Mouse (Mus musculus) thymus, postnatal 14 days (tissue): ENCODE measurements around the gene Prrc2b.

Experiments
- DNase-seq: peaks from one replicate; pipeline ENCODE4 v3.0.0; 2021

Gene Prrc2b

DNA sequence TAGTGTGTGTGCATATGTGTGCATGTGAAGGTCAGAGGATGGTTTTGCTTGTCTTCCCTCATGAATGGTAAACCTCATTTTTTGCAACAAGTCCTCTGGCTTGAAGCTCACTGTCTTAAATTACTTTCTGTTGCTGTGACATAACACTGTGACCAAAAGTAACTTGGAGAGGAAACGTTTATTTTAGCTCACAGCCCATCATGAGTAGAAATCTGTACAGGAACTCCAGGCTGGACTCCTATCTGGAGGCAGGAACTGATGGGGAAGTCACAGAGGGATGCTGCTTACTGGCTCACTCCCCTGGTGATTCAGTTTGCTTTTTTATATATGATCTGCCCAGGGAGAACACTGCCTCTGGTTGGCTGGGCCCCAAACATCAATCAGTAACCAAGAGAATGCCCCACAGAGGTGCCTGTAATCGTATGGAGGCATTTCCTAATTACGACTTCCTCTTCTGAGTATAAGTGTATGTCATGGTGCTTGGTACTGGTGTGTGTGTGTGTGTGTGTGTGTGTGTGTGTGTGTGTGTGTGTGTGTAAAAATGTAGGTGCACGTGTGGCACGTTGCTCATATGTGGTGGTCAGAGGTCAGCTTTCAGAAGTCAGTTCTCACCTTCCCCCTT lies 38.3 kb downstream of the Prrc2b start:
- DNase-seq: no peak

DNA sequence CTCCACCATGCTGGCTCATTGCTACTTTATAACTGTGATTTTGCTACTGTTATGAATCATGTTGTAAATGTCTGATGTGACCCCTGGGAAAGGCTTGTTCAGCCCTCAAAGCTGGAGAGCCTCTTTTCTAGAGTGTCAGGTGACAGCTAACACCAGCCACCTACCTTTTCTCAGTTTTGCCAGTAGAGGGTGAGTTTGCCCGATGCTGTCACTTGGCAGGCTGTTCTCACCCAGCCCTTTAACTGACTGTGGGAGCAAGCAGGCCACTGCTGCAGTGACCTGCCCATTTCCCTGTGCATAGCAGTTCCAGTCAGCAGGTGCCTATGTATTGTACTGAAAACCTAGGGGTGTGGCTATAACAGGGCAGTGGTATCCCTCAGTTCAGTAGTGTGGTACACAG lies 39.7 kb downstream of the Prrc2b start:
- no peak for DNase-seq

DNA sequence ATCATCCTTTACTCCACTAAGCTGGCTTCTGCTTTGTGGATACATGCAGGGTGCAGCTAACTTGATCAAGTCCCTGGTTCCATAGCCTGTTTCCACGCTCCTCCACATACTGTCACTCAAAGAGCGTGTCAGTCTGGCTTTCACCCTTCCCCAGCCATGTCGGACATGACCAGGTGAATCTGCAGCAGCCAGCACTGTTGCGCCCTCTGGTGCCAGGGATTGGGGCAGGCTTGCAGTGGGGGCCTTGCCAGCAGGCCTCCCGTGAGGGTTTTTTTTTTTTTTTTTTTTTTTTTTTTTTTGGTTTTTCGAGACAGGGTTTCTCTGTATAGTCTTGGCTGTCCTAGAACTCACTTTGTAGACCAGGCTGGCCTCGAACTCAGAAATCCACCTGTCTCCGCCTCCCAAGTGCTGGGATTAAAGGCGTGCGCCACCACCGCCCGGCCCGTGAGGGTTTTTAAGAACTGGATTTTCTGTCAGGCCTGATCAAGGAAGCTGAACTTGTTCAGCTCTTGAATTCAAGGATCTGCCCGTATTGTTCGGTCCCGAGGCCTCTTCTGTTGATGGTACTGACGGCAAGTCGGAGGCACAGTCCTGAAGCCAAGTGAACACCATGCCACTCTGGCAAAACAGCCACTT lies 41.1 kb downstream of the Prrc2b start:
- DNase-seq: peak; percentile 89

DNA sequence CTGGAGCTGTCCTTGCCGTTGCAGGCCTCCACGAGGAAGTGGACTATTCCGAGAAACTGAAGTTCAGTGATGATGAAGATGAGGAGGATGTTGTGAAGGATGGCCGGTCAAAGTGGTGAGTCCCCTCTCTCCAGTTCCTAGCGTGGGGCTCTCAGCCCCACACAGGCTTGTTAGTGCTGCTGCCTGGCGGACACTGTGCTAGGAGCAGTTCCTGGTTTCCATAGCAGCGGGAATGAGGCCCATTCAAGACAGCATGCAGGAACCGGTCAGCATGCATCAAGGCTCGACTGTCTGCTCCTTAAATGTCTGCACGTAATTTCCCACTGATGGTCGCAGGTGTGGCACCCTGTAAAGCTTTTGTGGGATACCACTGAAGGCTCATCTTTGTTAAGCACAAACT lies 48.1 kb downstream of the Prrc2b start:
- DNase-seq: no peak

DNA sequence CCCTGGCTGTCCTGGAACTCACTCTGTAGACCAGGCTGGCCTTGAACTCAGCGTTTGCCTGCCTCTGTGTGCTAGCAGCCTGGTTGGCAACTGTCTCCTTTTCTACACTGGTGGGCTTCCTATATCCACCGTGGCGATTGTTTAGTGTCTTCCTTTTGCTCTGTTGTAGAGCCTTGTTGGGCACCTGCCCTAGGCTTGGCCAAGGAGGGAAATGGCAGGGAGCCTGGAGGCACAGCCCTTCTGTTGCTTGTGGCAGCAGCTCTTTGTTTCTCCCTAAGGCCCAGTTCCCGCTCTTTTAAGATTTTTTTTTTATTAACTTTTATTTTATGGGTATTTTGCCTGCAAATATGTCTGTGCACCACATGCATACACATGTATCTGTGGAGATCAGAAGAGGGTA lies 49.2 kb downstream of the Prrc2b start:
- DNase-seq: no peak

DNA sequence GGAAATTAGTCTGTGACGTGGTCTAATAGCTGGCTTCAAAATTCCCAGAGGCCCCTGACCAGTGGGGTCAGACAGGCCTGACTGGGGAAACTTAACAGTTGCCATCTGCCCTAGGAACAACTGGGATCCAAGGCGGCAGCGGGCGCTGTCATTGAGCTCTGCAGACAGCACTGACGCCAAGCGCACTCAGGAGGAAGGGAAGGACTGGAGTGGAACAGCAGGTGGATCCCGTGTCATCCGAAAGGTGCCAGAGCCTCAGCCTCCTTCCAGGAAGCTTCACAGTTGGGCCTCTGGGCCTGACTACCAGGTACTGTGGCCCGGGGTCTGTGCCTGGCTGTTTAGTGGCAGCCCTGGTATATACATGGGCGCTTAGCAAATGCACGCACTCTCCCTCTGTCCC lies 49.8 kb downstream of the Prrc2b start:
- DNase-seq: no peak

DNA sequence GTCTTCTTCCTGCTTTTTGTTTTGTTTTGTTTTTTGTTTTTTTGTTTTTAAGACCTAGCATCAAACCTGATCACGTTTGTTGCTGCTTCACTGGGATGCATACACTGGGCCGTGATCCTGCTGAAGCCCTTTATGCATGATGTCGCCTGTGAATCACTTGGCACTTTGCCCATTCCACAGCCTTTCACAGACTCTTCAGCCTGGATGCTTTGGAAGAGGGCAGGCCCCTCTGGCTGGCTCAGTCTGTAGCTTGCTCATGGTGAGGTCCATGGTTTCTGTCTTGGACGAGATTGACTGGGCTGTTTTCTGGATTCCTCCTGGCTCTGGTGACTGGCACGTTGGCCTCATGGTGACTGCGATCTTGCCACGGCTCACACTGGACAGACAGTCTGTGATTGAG lies 50.6 kb downstream of the Prrc2b start:
- no peak for DNase-seq

DNA sequence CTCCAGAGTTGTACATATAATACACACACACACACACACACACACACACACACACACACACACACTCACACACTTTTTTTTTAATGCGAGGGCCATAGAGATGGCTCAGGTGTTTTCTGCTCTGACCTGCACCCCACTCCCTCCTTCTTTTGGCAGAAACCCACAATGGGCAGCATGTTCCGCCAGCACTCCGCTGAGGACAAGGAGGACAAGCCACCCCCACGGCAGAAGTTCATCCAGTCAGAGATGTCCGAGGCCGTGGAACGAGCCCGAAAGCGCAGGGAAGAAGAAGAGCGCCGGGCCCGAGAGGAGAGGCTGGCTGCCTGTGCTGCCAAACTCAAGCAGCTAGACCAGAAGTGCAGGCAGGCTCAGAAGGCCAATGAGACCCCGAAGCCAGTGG lies 53.0 kb downstream of the Prrc2b start:
- no peak for DNase-seq

DNA sequence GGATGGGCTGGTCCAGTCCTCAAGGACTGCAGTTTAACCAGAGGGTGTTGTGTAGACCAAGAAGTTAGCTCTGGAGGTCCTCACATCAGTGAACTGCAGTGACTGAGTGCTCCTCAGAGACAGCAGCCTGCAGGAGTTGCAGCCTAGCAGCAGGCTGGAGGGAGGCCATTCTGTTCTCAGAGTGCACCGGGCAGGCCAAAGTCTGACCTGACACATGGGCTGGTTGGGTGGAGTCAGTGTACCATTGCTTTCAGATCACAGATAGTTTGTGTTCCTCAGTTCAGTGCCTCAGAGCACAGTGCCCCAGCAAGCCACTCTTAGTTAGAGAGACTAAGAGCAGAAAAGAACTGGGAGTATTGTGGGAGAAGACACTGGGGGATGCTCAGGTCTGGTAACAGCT lies 56.8 kb downstream of the Prrc2b start:
- DNase-seq: no peak

DNA sequence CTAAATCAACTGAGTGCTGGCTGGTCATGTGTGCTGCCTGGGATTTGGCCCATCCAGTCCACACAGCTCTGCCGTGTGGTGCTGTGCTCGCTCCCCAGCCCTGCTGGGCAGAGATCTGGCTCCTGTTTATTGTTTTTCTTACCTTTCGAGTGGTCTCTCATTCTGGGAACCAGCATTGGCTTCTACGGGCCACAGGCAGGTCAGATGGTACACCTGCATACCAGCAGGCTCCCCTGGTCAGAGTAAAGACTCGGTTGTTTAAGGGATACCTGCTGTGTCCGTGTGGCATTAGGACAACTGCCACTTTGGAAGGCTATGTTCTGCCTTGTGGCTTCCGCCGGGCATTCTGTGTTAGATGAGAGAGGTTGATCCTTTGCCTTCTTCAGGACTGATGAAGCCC lies 60.8 kb downstream of the Prrc2b start:
- no peak for DNase-seq

DNA sequence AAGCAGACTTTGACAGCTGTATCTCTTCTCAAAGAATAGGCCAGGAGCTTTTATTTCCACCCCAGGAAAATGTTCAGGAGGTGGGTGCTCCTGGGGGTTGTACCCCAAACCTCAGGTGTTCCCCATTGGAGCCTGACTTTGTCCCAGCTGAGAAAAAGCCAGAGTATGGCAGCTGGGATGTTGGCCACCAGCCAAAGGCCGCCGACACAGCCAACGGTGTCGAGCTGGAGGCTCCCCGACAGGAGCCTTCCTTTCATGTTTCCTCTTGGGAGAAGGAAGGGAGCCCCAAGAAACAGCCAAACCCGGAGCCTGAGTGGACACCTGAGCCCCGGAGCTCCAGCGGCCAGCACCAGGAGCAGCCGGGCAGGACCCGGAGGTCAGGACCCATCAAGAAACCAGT lies 62.1 kb downstream of the Prrc2b start:
- DNase-seq: no peak

DNA sequence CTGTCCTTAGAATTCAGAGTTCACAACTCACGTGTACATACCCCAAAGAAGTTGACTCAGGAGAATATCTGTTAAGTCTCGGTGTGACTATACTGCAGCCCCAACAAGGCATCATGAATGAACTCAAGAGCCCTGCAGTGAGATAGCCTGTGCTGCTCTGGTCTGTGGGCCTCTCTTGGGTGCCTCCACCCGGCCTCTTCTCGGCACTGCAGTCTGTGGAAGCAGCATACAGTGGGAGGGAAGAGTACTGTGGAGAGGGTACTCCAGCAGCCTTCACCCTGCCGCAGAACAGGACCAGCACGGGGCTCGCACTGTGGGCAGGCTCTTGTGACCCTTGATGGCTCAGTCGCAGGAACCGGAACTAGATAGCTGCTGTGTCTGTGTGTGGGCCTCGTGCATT lies 64.7 kb downstream of the Prrc2b start:
- no peak for DNase-seq

DNA sequence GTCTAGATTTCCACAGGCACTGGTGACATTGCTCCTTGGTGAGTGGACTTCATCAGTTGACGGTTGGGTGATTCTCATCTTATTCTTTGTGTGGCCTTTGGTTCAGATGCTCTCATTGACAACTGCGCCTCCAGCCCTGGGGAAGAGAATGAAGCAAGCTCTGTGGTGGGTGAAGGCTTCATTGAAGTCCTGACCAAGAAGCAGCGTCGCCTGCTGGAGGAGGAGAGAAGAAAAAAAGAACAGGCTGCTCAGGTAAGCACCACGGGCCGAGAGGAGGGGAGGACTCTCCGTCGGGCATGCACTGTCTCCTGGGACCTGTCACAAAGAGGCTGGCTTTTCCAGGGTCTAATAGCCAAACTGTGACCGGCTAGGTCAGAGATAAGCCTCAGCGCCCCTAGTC lies 65.6 kb downstream of the Prrc2b start:
- no peak for DNase-seq

DNA sequence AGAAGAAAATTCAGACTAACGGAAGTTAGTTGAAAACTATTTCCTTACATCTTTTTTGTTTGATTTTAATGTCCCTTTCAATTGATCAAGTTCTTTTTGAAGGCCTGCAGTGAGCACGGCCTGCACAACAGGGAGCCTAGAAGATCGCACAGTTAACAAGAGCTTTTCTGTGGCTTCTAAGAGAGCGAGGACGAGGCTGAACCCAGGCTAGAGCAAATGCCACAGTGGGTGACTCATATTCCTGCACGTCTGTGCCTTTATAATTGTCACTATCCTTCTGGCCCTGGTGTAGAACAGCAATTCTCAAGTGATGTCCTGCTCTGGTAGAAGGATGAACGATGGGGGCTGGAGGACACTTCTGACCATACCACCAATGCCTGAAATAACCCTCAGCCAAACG lies 66.8 kb downstream of the Prrc2b start:
- no peak for DNase-seq

DNA sequence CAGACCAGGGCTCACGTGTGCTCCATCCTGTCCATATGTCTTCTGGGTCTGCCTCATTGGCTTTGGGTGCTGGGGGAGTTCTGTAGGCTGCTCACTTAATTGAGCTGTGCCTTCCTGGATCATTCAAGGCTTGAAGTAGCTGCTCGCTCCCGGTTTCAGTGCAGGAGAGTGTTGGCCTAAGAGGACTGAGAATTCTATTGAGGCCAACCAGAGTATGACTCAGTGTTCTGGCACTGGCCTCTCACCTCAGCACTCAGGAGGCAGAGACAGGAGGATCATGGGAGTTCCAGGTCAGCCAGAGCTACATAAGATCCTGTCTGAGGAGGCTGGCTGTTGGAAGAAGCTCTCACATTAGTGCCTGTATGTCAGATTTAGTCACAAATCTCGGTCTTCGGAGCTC lies 67.2 kb downstream of the Prrc2b start:
- no peak for DNase-seq

DNA sequence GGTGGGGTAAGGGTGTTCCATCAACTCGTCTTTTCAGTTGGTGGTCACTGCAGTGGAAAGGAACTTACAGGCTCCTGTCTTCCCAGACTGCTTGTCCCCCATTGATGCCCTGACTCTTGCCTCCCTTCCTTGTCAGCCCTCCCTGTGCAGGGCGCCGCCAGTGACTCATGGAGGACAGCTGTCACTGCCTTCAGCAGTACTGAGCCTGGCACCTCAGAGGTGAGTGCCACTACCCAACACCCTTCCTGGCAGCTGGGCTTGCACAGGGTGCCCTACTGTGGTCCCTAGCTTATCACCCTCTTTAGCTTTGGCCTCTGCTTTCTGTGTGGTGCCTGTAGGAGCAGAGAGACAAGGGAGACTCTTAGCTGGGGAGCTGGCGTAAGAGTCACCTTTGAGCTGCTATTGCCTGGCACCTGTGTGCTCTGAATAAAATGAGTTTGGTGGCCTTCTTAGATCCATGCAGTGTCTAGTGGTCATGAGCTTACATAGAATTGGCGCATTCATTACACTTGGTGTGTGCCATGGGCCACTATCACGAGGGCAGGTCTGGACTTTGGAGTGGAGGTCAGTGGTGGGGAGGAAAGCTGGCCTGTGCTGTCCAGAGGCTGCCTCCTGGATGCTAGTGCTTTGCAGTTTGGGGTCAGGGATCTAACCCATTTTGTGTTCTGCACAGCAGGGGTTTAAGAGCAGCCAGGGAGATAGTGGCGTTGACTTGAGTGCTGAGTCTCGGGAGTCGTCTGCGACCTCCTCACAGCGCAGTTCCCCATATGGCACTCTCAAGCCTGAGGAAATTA lies 67.9 kb downstream of the Prrc2b start:
- DNase-seq: no peak

DNA sequence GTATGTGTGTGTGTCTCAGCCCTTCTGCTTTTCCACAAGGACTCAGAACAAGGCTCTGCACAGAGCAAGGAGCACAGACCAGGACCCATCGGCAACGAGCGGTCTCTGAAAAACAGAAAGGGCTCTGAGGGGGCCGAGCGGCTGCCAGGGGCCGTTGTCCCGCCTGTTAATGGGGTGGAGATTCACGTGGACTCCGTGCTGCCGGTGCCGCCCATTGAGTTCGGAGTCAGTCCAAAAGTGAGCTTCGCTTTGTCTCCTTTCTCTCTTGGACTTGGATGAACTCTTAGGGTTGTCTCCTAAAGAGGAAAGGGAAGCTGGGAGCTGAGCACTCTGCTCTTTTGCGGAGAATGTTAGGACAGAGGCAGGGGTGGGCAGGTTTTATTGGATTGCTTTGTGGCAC lies 68.6 kb downstream of the Prrc2b start:
- DNase-seq: no peak

DNA sequence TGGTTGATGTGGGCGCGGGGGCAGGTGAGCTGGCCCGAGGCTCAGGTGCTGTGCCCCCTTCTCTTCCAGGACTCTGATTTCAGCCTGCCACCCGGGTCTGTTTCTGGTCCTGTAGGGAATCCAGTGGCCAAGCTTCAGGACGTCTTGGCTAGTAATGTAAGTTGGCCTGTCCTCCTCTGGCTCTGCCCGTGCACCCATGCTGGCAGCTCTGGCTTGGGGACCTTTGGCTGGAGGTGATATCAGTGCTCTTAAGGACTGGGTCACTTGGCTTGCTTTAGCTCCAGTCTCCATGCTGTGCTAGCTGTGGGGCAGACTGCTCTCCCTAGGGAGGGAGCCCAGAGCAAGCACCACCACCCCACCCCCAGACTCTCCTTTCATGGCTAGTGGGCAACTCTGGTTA lies 69.1 kb downstream of the Prrc2b start:
- DNase-seq: no peak

DNA sequence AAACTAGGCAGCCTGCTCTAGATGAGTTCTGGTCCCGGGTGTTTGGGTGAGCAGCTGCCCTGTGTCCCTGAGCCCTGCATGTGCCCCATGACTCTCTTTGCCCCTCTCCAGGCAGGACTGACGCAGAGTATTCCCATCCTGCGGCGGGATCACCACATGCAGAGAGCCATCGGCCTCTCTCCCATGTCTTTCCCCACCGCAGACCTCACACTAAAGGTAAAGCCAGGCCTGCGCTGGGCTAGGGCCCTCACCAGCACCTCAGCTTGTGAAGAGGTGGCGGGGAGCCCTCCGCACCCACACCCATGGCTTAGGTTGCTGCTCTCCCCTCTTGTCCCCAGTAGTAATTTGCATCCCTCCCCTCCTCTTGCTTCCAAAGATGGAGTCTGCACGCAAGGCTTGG lies 70.1 kb downstream of the Prrc2b start:
- no peak for DNase-seq

DNA sequence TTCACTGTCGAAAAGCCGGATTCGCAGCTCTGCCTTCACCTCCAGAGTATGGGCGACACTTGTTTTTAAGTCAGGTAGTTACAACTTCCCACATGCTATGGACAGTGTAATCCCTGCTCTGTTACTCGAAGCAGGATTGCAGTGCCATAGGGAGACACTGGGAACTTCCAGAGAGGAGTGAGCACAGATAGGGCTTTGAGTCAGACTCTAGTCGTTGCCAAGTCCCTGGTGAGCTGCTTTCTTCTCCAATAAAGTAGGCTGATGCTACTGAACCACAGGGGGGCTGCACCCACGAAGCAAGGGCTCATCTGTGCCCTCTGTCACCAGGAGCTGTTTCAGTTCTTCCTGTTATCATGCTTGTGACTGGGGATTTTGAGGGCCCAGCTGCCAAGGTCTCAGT lies 70.7 kb downstream of the Prrc2b start:
- DNase-seq: no peak

DNA sequence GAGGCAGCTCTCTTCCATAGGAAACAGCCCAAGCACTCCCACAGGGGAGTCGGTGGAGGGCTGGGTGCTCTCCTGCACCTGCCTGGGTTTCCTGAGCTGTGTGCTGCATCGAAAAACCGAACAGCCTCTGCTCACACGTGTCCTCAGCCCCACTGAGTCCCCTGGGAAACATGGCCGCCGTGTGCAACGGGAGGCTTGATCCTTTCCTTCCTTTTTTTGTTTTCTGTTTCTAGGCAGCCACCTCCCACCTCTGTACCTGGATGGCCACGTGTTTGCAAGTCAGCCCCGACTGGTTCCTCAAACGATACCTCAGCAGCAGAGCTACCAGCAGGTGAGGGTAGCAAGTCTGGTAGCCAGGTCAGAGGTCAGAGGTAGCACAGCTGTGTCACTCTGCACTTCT lies 71.2 kb downstream of the Prrc2b start:
- no peak for DNase-seq

DNA sequence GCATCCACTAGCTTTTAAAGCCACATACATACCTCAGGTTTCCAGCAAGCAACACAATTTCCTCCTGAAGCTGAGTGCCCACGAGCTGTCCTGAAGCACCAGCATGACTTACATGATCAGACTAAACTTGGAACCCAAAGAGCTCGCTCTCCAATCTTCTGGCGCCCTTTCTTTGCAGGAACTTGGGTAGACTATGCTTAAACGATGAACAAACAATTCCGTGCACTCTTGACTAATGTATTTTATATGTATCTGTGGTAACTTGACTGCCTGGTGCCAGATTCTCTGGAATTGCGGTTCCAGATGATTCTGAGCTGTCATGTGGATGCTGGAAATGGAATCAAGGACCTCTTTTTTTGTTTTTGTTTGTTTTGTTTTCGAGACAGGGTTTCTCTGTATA lies 84.6 kb downstream of the Prrc2b start:
- DNase-seq: no peak

DNA sequence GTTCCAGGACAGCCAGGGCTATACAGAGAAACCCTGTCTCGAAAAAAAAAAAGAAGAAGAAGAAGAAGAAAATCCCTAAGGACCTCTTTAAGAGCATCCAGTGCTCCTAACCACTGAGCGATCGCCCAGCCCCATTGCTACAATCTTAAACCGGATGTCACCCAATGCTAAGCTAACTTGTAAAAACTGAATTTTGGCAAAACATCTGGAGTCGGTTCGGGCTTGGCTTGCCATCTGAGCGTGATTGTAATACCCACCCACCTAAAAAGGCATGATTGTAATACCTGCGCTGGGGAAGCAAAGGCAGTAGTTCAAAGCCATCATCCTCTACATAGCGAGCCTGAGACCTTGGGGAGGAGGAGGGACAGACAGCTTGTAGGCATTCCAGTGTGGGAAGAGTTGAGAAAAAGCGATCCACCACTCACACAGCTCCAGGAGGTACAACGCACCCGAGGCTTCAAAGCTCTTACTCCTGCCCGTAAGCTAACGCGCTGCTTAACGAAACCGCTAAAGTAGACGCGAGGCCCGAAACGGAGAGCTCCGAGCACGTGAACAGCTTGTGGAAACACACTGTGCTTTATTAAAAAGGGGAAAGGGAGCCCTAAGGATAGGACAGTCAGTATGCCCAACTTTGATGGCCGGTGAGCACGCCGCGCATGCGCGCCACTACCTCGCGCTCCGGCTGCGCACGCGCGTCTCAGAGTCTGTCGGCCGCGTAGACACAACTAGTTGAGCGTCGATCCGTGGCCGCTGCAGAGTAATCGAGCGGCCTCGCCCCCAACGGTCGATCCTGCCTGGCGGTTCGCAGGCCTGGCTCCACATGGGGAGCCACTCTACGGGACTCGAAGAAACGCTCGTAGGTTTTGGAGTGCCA lies 85.2 kb downstream of the Prrc2b start, which contains the start of gene Pomt1:
TSS of gene Pomt1 (plus strand) at position 705 of the 874 bp plus-strand sequence.
- DNase-seq: peak; percentile 91
